Mouse (Mus musculus): ENCODE results near the gene Ust. TPM values are rescaled to one million over a fixed set of nuclear protein-coding genes. Genes with fewer than 3 reads are reported as not detected.
"Not testable (repeated sequence)": the region's sequence is repeated elsewhere in the genome, so short reads cannot be mapped to it uniquely, and the experiment has no call there.

Gene Ust
- polyA plus RNA-seq (2016; fragmentation: Nextera tagmentation; extraction: Ambion mirVana): 2.7 and 2.9 TPM in 2 replicates

- no peaks in the 10 kb centered on the region for H3K9me3 ChIP-seq
- H3K4me2 ChIP-seq: peak within 1 kb of the TSS; percentile 93
- peak within 1 kb of the TSS; percentile 72 for H3K9ac ChIP-seq
- peaks cover 11% of the 10 kb centered on the region for H3K4me1 ChIP-seq
- H3K4me3 ChIP-seq (replicated peaks): peak within 1 kb of the TSS; percentile 80
- peaks cover 30% of the 10 kb centered on the region for H3K27me3 ChIP-seq
- peak; percentile 91 for ATAC-seq (ENCODE audit: low FRiP score)
- H3K27ac ChIP-seq: no peak within 1 kb of the TSS
- under 1% methylated on average over 76 of the region's 78 CpGs for WGBS
- H3K36me3 ChIP-seq (replicated peaks): no peaks in the 10 kb centered on the region
These were observed at the start of gene Ust for GRCm38 (mm10) chr10:8518141-8519013. Gene Ust (minus strand): TSS chr10:8518825.

- 85% methylated on average over 4 of the region's 4 CpGs for WGBS
- no peak overlapping the region for H3K27ac ChIP-seq
- no peak overlapping the region for H3K4me2 ChIP-seq
- no peaks in the 10 kb centered on the region for H3K36me3 ChIP-seq (replicated peaks)
- no peaks in the 10 kb centered on the region for H3K4me1 ChIP-seq
- peaks cover 2% of the 10 kb centered on the region for H3K9me3 ChIP-seq
- no peak overlapping the region for H3K9ac ChIP-seq
- no peaks in the 10 kb centered on the region for H3K27me3 ChIP-seq
- no peak for ATAC-seq (ENCODE audit: low FRiP score)
- H3K4me3 ChIP-seq (replicated peaks): no peak overlapping the region
These were observed 42.7 kb upstream of the Ust start for GRCm38 (mm10) chr10:8561366-8561765.

GRCm38 (mm10) chr10:8559566-8559965, 40.9 kb upstream of the Ust start:
- H3K9me3 ChIP-seq; H3K4me3 ChIP-seq (replicated peaks); H3K4me2 ChIP-seq; H3K27ac ChIP-seq; H3K9ac ChIP-seq; H3K4me1 ChIP-seq; ATAC-seq (ENCODE audit: low FRiP score); H3K36me3 ChIP-seq (replicated peaks); H3K27me3 ChIP-seq: not testable (repeated sequence)
- 66% methylated on average over 6 of the region's 6 CpGs for WGBS

GRCm38 (mm10) chr10:8552239-8552638, 33.6 kb upstream of the Ust start:
- not testable (repeated sequence) for H3K27me3 ChIP-seq

GRCm38 (mm10) chr10:8551601-8552000, 33.0 kb upstream of the Ust start:
- H3K27me3 ChIP-seq; ATAC-seq (ENCODE audit: low FRiP score); H3K27ac ChIP-seq; H3K4me3 ChIP-seq (replicated peaks); H3K9me3 ChIP-seq; H3K9ac ChIP-seq; H3K36me3 ChIP-seq (replicated peaks); H3K4me1 ChIP-seq; H3K4me2 ChIP-seq: not testable (repeated sequence)
- 95% methylated on average over 4 of the region's 4 CpGs for WGBS

More at GRCm38 (mm10) chr10:8552239-8552638, 33.6 kb upstream of the Ust start:
- H3K4me2 ChIP-seq; H3K4me1 ChIP-seq; ATAC-seq (ENCODE audit: low FRiP score); H3K27ac ChIP-seq; H3K9me3 ChIP-seq; H3K9ac ChIP-seq; H3K36me3 ChIP-seq (replicated peaks); H3K4me3 ChIP-seq (replicated peaks): not testable (repeated sequence)

- H3K27ac ChIP-seq: no peak overlapping the region
- 0 out of 2 replicates have a peak, but pooled peaks cover 6% of the 10 kb centered on the region for H3K4me1 ChIP-seq
- H3K4me2 ChIP-seq: no peak overlapping the region
- no peaks in the 10 kb centered on the region for H3K27me3 ChIP-seq
- ATAC-seq (ENCODE audit: low FRiP score): no peak
- no peaks in the 10 kb centered on the region for H3K36me3 ChIP-seq (replicated peaks)
- H3K9me3 ChIP-seq: no peaks in the 10 kb centered on the region
- no peak overlapping the region for H3K4me3 ChIP-seq (replicated peaks)
- no peak overlapping the region for H3K9ac ChIP-seq
- 13% methylated on average over 1 of the region's 1 CpGs for WGBS
These were observed 22.9 kb upstream of the Ust start for GRCm38 (mm10) chr10:8541514-8541913.

- no peaks in the 10 kb centered on the region for H3K9me3 ChIP-seq
- H3K27me3 ChIP-seq: no peaks in the 10 kb centered on the region
- ATAC-seq (ENCODE audit: low FRiP score): no peak
- 89% methylated on average over 3 of the region's 3 CpGs for WGBS
- H3K4me1 ChIP-seq: 0 out of 2 replicates have a peak, but pooled peaks cover 6% of the 10 kb centered on the region
- H3K4me3 ChIP-seq (replicated peaks): no peak overlapping the region
- H3K36me3 ChIP-seq (replicated peaks): no peaks in the 10 kb centered on the region
- H3K4me2 ChIP-seq: no peak overlapping the region
- no peak overlapping the region for H3K9ac ChIP-seq
- no peak overlapping the region for H3K27ac ChIP-seq
These were observed 16.8 kb upstream of the Ust start for GRCm38 (mm10) chr10:8535445-8535844.

GRCm38 (mm10) chr10:8531651-8532050, 13.0 kb upstream of the Ust start:
- Histone ChIP-seq H3K9me3 (no peaks in the 10 kb centered on the region), H3K4me3 (replicated peaks) (no peak overlapping the region), H3K27ac (no peak overlapping the region), H3K4me2 (no peak overlapping the region), H3K4me1 (no peaks in the 10 kb centered on the region), H3K9ac (no peak overlapping the region), H3K36me3 (replicated peaks) (no peaks in the 10 kb centered on the region), H3K27me3 (no peaks in the 10 kb centered on the region)
- ATAC-seq (ENCODE audit: low FRiP score): no peak
- 88% methylated on average over 3 of the region's 3 CpGs for WGBS

- H3K4me3 ChIP-seq (replicated peaks): no peak overlapping the region
- no peaks in the 10 kb centered on the region for H3K36me3 ChIP-seq (replicated peaks)
- H3K9me3 ChIP-seq: no peaks in the 10 kb centered on the region
- no peak for ATAC-seq (ENCODE audit: low FRiP score)
- H3K27ac ChIP-seq: no peak overlapping the region
- H3K4me1 ChIP-seq: no peaks in the 10 kb centered on the region
- WGBS: 77% methylated on average over 4 of the region's 4 CpGs
- H3K4me2 ChIP-seq: no peak overlapping the region
- H3K9ac ChIP-seq: no peak overlapping the region
- no peaks in the 10 kb centered on the region for H3K27me3 ChIP-seq
These were observed 12.0 kb upstream of the Ust start for GRCm38 (mm10) chr10:8530505-8531051.

GRCm38 (mm10) chr10:8529173-8529572, 10.5 kb upstream of the Ust start:
- 38% methylated on average over 7 of the region's 7 CpGs for WGBS
- no peaks in the 10 kb centered on the region for H3K4me1 ChIP-seq
- no peaks in the 10 kb centered on the region for H3K9me3 ChIP-seq
- H3K36me3 ChIP-seq (replicated peaks): no peaks in the 10 kb centered on the region
- no peak overlapping the region for H3K4me2 ChIP-seq
- no peak overlapping the region for H3K4me3 ChIP-seq (replicated peaks)
- no peaks in the 10 kb centered on the region for H3K27me3 ChIP-seq
- no peak for ATAC-seq (ENCODE audit: low FRiP score)
- no peak overlapping the region for H3K27ac ChIP-seq
- H3K9ac ChIP-seq: no peak overlapping the region

- Histone ChIP-seq H3K4me3 (replicated peaks) (no peak overlapping the region), H3K27ac (no peak overlapping the region), H3K4me1 (no peaks in the 10 kb centered on the region; the same call in 1 of the 2 replicates), H3K9me3 (no peaks in the 10 kb centered on the region), H3K4me2 (no peak overlapping the region), H3K9ac (no peak overlapping the region), H3K27me3 (no peaks in the 10 kb centered on the region; the same call in 1 of the 2 replicates), H3K36me3 (replicated peaks) (no peaks in the 10 kb centered on the region)
- ATAC-seq (ENCODE audit: low FRiP score): no peak
- WGBS: 91% methylated on average over 1 of the region's 1 CpGs
These were observed 6.7 kb upstream of the Ust start for GRCm38 (mm10) chr10:8525354-8525753.

GRCm38 (mm10) chr10:8521536-8521935, 2.9 kb upstream of the Ust start:
- Histone ChIP-seq H3K27me3 (peaks cover 24% of the 10 kb centered on the region), H3K4me3 (replicated peaks) (no peak overlapping the region), H3K36me3 (replicated peaks) (no peaks in the 10 kb centered on the region), H3K4me2 (no peak overlapping the region), H3K27ac (no peak overlapping the region), H3K9me3 (no peaks in the 10 kb centered on the region), H3K4me1 (peaks cover 11% of the 10 kb centered on the region), H3K9ac (no peak overlapping the region)
- WGBS: 51% methylated on average over 6 of the region's 6 CpGs
- no peak for ATAC-seq (ENCODE audit: low FRiP score)

Data from forebrain, embryonic 12.5 days (tissue).